Mouse (Mus musculus) olfactory bulb, adult 2 months (tissue): ENCODE measurements around the gene Iqsec1.

Experiments
- CTCF ChIP-seq: fragments of 200-500 bp; IDR thresholded peaks from 2 replicates; pipeline ENCODE4 v1.5.1; 2012; ENCODE audit warnings: low read depth, mild to moderate bottlenecking, low read length, moderate library complexity; ENCODE audit not compliant: insufficient read depth
- POLR2A ChIP-seq: fragments of 200-500 bp; IDR thresholded peaks from 2 replicates; pipeline ENCODE4 v1.6.1; 2012; ENCODE audit warnings: mild to moderate bottlenecking, low read depth, low read length, moderate library complexity; ENCODE audit not compliant: insufficient read depth

- TF ChIP-seq CTCF (no peak), POLR2A (no peak)
These were observed 258.7 kb downstream of the Iqsec1 start for GRCm38 (mm10) chr6:90729829-90730228.
